Mouse (Mus musculus) C2C12 (cell line): ENCODE measurements around the gene Akr7a5.

Source experiments
- CTCF ChIP-seq: IDR thresholded peaks from one replicate; pipeline ENCODE4 v1.5.1; 2011; ENCODE audit not compliant: control insufficient read depth, insufficient read depth, insufficient read length
- MYOD1 ChIP-seq: IDR thresholded peaks from one replicate; pipeline ENCODE4 v1.6.1; 2011; ENCODE audit warnings: low read depth; ENCODE audit not compliant: control insufficient read depth, insufficient read length
- MYOG ChIP-seq: IDR thresholded peaks from one replicate; pipeline ENCODE4 v1.6.1; 2011; ENCODE audit not compliant: control insufficient read depth, insufficient read length; ENCODE audit errors: extremely low read depth
- USF1 ChIP-seq: IDR thresholded peaks from one replicate; pipeline ENCODE4 v1.6.1; 2011; ENCODE audit warnings: low read depth, mild to moderate bottlenecking, control low read depth, moderate library complexity

DNA sequence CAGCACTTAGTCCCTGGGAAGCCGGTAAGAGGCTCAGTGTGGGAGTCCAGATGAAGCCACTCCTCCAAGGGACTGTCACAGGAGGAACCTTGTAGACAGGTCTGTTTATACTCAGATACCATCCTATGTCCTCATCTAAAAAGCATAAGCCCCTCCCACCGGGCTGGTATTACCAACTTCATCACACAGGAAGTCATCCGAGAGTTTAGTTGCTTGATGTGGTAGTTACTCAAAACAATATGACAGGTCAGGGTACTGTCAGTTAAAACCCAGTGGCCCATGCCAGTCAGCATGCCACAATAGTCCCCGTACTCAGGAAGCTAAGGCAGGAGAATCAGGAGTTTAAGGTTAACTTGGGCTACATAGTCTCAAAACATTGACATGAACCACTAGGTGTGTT lies 9.2 kb downstream of the Akr7a5 start:
- TF ChIP-seq CTCF (no peak), MYOG (no peak), USF1 (no peak), MYOD1 (no peak)
